Mouse (Mus musculus) erythroid progenitor cell, adult 5-6 weeks (primary cell): ENCODE data around the gene Bcl6. TPM values are rescaled to one million over a fixed set of nuclear protein-coding genes. Genes with fewer than 3 reads are reported as not detected.
A peak's percentile ranks its signal among the peaks of the same experiment; 100 is the strongest.

Experiments used
- ATAC-seq: replicated peaks from 2 replicates; pipeline ENCODE4 v1.8.0; 2016; ENCODE audit warnings: moderate number of reproducible peaks, mild to moderate bottlenecking, moderate TSS enrichment, inconsistent platforms; ENCODE audit not compliant: poor library complexity, low FRiP score, severe bottlenecking
- total RNA-seq, 2 experiments: library from RNA; stranded (forward) in 1 of 2; stranded (reverse) in 1 of 2; fragments of 150-400 nt in 1 of 2; fragments of 186-747, 209-891 nt in 1 of 2; gene quantifications; 2 replicates each; pipeline versions ENCODE4 v1.2.3 to v1.2.4; 2015 to 2017; ENCODE audit warnings: low replicate concordance in 2 of 2

Gene Bcl6
- total RNA-seq, 2 experiments from 2014 or later, result 2.1 to 6.3 TPM

GRCm38 (mm10) chr16:23978495-23978894, 10.2 kb downstream of the Bcl6 start:
- no peak for ATAC-seq

DNA sequence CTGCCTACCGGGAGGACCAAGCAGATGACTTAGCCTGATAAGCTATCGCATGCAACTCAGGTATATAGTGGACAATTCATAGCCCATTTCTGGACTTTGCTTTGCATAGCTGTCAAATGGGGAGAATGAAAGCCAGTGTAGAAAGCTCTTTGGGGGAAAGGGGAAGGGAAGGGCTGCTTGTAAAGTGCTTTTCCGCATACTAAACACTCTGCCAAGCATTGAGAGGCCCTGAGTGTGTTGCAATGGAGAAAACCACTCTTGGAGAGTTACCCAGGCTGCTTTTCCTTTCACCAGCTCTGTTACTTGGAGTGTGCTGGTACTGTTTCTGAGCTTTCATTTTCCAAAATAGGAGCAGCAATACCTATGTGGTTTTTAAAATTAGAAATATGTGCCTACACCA, 10.9 kb downstream of the Bcl6 start:
- no peak for ATAC-seq

DNA sequence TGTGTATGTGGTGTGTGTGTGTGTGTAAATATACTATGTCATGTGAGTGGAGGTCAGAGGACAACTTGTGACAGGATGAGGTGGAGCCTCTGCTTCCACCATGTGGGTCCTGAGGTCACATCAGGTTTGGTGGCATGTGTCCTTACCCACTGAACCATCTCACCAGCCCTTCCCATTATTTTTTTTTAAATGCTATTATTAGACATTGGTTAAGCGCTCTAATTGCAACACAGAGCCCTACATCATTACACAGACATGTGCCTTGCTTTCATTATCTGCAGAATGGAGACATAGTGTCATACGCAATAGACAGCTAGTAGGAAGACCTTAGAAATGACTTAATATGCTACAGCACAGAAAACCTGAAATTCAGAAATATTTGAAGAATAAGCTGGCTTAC, 12.5 kb downstream of the Bcl6 start:
- no peak for ATAC-seq

GRCm38 (mm10) chr16:23973635-23974367, 14.9 kb downstream of the Bcl6 start:
- no peak for ATAC-seq

DNA sequence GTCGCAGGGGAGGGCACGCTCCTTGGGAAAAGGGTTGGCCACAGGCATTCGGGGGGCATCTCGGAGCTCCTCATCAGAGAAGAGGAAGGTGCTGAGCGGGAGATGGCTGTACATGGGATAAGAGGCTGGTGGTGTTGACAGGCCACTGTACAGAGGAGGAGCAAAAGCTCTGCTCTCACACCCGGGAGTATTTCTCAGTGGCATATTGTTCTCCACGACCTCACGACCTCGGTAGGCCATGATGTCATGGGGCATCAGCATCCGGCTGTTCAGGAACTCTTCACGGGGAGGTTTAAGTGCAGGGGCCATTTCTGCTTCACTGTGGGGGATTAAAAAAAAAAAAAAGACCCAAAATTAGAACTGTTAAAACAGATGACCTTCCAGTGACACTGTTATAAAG, 15.8 kb downstream of the Bcl6 start:
- no peak for ATAC-seq

DNA sequence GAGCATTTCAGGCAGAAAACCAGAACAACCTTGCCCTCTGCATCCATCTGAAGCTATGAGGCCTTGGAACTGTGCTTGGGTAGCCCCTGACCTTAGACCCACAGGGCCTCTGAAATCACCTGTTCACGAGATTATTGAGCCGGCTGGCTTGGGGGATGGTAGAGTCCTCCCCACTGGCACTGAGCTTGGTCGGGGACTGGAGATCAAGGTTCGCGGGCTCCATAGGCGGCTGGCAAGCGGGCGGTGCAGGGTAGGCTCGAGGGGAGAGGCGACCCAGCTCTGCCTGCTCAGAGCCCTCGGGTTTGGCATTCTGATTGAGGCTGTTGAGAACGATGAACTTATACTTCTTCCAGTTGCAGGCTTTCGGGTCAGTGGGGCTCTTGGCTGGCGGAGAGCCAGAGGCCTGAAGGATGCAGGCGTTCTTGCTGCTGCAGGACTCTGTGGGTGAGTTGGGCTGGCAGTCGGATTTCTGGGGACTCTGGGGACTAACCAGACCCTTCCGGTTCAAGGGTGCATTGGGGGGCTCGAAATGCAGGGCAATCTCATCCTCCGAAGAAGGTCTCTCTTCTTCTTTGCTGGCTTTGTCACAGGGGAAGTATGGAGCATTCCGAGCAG, 16.4 kb downstream of the Bcl6 start:
- no peak for ATAC-seq

GRCm38 (mm10) chr16:23969919-23970318, 18.7 kb downstream of the Bcl6 start:
- ATAC-seq, result no peak

DNA sequence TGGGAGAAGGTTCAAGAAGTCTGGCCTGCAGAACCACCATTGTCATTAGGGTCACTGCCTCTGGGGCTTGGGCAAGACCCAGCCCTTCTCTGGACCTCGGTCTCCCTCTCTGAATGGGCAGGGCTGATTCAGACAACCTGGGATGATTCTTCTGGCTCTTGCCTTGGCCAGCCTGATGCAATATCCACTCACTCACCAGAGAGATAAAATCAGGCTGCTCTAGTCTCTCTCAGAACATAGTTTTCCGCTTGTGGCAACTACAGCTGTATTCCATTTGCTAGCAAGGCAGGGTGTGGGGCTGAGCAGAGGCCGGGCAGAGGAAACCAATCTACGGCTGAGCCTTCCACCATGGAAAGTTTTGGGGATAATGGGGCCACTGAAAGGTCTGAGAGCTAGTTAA, 19.8 kb downstream of the Bcl6 start:
- no peak for ATAC-seq

DNA sequence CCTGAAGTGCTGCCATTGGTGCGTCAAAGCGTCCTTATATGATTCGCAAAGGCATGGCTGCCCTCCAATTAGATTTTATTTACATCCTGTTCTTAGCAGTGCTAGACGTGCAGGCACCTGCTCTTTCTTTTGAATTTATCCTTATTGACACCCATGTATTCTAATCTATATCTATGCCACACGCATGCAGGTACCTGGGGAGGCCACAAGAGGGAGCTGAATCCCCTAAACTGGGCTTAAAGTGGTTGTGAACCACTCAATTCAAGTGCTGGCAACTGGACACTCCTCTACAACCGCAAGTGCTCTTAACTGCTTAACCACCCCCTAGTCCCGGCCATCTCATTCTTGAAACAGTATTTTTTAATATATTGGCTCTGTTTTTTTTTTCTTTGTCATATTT, 21.4 kb downstream of the Bcl6 start:
- ATAC-seq, result peak; percentile 56; the same call in 1 of the 2 replicates

DNA sequence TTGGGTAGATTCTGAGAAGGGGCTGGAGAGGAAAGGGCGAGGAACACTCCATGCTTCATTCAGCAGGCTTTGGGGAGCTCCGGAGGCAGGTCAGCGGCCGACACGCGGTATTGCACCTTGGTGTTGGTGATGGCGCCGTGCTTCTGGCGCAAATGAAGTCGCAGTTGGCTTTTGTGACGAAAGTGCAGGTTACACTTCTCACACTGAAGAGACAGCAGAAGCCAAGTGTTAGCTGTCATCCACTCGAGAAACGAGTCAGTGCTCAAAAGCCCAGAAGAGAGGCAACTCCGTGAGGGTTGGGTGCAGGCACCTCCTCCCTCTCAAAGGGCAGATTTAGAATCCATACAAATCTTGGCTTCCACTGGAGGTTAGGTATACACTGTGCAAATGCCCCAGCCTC, 22.6 kb downstream of the Bcl6 start:
- no peak for ATAC-seq

DNA sequence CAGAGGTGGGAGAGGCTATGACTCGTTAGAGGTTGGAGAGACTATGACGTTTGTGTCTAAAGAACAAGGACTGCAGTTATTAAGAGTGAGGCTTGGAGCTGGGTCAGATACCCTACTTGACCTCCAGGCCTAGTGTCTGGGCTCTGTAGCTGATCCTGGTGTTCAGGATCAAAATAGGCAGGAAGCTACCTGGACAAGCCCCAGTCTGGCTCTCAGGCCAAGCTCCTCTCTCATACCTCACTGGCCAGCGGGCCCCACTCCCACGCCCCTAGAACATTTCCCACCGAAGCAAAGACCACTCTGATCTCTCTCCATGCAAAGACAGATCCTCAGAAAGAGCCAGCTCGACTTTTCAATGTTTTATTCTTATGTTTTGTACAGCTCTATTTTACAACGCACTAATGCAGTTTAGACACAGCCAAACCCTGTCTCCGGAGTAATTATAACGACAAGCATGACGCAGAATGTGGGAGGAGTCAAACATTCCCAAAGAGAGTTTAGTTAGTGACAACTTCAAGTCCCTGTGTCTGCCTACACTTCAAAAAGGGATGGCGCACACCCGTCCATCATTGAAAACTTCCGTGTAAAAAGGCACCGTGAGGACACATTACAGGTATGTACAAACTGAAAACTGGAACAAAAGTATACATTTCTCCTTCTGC, 23.8 kb downstream of the Bcl6 start:
- ATAC-seq, result no peak

DNA sequence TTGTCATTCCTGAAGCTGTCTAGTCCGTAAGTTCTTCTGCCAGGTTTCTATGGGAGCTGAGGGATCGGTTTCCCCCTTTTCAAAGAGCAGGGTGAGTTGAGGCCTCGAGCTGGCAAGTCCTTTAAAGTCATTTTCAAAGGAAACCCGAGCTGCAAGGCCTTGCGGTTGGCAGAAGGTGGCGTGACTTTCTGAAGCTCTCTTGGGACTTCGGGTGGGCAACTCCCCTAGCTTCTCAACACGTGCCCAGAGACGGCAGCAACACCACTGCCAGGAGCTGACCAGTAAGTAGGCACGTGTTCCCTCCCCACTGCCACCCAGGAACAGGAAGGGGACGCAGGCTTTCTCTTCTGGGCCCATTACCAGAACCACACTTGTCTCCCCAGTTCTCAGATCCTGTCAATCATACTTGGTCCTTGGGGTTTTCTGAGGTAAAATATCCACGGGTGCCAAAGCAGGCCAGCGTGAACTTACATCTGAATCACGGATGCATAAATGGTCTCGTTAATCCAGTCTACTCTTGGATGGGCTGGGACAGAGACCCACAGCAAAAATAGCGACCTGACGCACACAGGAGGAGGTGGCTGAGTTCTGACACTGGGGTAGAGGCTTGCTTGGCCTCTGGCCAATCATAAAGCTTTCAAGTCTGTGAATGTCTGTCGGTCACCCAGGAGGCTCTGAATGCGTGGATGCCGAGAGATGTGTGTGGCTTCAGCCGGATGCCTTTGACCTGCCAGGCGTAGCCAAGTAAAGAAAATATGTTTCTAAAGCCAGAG, 24.6 kb downstream of the Bcl6 start:
- ATAC-seq, result no peak

- no peak for ATAC-seq
These were observed 26.3 kb downstream of the Bcl6 start for GRCm38 (mm10) chr16:23962401-23962800.

DNA sequence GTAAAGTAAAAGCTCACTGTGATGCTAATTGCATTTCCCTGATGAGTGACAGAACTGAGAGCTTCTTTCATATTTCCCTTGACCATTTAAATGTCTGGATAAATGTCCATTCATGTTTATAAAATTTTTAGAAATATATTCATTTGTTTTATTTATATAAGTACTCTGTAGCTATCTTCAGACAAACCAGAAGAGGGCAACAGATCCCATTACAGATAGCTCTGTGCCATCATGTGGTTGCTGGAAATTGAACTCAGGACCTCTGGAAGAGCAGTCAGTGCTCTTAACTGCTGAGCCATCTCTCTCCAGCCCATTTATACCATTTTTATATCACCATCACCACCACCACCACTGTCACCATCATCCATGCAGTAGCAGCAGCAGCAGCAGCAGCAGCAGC, 29.7 kb downstream of the Bcl6 start:
- no peak for ATAC-seq

- ATAC-seq, result no peak
These were observed 34.7 kb downstream of the Bcl6 start for GRCm38 (mm10) chr16:23953959-23954260.

DNA sequence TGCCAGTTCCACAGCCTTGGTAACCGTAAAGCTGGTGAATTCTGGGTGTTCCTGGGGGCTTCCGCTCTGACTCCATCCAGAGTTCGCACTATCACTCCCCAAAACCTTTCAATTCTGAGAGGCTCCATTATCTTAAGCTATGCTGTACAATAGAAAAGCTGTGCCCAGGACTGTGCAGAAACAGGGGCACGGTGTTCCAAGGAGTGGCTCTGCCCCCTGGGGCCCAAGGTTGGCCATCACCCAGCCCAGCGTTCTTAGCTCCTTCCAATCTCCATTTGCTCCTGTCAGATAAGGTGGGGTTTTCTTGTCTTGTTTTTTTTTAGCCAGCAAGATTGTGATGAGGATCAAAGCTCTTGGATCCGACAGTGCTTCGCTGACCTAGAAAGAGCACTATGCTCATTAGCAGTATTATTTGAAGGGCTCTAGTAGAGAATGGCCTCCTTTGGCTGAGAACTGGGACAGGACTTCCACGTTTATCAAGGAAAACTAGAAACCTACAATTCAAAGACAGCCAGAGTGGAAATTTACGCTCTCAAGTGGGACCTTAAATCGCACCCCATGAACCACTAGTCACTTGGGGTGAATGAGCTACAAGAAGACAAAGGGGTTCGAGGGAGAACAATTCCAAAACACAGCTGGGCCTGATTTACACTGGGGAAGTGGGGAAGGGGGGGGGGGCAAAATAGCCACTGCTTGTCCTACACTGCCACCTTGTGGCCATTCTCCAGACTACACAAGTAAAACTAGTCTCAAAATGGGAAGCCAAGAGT, 35.3 kb downstream of the Bcl6 start:
- no peak for ATAC-seq

- ATAC-seq, result no peak
These were observed 36.4 kb downstream of the Bcl6 start for GRCm38 (mm10) chr16:23952101-23952727.

DNA sequence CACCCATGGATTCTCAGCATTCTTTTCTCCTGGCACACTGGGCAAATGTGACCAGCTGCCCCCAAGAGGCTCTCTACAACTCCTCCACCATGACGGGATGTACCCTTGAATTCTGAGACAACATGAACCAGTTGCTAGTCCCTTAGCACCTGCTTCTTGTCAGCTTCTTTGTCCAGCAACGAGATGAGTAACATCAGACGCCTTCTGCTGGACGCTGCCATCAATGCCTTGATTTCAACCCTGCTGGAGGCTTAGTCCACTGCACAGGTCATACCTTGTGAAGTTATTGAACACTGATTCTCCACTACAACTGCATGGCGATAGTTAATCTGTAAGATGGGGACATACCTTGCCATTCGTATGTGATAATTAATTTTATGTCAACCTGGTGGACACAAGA, 41.0 kb downstream of the Bcl6 start:
- ATAC-seq, result no peak

DNA sequence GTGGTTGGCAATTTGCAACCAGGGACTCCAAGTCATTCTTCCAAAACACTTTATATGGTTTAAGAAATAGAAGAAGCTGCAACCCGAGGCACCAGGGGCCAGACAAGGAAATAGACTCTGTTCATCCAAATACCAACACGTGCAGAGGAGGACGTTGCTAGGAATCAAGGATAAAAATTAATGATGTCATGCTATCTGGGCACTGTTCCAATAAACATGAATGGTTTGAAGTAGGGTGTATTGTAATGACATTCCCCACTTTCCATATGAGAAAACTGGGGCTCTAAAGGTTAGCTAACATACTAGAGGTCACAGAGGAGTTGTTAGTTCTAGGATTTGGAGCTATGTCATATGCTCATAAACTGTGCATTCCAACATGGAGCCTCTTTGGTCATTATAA, 43.9 kb downstream of the Bcl6 start:
- no peak for ATAC-seq

- ATAC-seq, result no peak
These were observed 54.3 kb downstream of the Bcl6 start for GRCm38 (mm10) chr16:23934397-23934796.
